Mouse (Mus musculus): ENCODE data around the gene Gtf2h4.

DNA sequence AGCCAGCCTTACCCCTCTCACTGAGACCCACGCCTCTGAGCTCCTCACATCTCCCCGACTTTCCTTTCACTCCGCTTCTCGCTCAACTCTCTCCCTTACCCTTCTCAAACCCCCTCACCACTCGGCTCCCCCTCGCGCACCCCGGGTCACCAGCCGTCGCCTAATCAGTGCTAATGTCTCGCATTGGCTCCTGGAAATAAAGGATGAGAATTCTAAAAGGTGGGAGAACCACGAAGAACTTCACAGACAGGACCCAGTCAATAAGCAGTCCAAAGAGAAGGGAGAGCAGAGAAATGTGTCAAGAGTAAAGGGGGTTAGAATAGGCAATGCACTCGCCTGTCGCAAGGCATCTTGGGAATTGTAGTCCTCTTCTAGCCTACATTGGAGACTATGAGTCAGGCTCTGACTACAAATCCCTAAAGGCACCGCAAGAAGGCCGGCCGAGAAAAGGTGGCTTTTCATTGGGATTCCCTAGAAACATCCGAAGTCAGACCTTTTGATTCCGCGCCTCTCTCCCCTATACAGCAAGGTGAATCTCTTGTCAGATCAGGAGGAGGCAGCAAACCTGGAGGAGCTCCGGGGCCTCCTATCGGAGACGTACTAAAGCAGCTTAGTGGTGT, at the start of gene Gtf2h4:
- TF ChIP-seq CTCF (IDR thresholded peaks at IDR 0.05; ENCODE audit: low read depth) (no peak), EP300 (IDR thresholded peaks at IDR 0.05; ENCODE audit: low read depth) (no peak)

Measured in heart, postnatal 0 days (tissue).